Mouse (Mus musculus): ENCODE measurements at regions not wholly inside any gene's neighbourhood (a gene's known extent, or its start where the extent isn't known, plus 50 kb on each side); places are given as distances from the start of the nearest gene placed in this dataset.

- H3K9ac ChIP-seq (ENCODE audit: low read depth, poor library complexity, severe bottlenecking), result no peak overlapping the region
- H3K4me3 ChIP-seq (ENCODE audit: low read depth, low read length), result no peak overlapping the region
- no peak overlapping the region for H3K27ac ChIP-seq (ENCODE audit: insufficient read depth, low read length)
- no peaks in the 10 kb centered on the region for H3K36me3 ChIP-seq (ENCODE audit: control insufficient read depth, insufficient read depth, low read length, poor library complexity, severe bottlenecking)
- H3K4me1 ChIP-seq (ENCODE audit: control insufficient read depth, insufficient read depth, low read length), result no peaks in the 10 kb centered on the region
- TF ChIP-seq EP300 (IDR thresholded peaks at IDR 0.05; ENCODE audit: insufficient read depth, low read depth, low read length) (no peak), POLR2A (IDR thresholded peaks at IDR 0.05; ENCODE audit: insufficient read depth, low read length) (no peak), CTCF (IDR thresholded peaks at IDR 0.05; ENCODE audit: low read depth, low read length) (no peak)
- H3K27me3 ChIP-seq (ENCODE audit: control insufficient read depth, insufficient read depth, low read length, poor library complexity, severe bottlenecking), result no peaks in the 10 kb centered on the region
- no peaks in the 10 kb centered on the region for H3K9me3 ChIP-seq (replicated peaks; ENCODE audit: control insufficient read depth, insufficient read depth, low read length, poor library complexity, severe bottlenecking)
These were observed 236.6 kb upstream of the Gk2 start for GRCm38 (mm10) chr5:97693333-97693940.

DNA sequence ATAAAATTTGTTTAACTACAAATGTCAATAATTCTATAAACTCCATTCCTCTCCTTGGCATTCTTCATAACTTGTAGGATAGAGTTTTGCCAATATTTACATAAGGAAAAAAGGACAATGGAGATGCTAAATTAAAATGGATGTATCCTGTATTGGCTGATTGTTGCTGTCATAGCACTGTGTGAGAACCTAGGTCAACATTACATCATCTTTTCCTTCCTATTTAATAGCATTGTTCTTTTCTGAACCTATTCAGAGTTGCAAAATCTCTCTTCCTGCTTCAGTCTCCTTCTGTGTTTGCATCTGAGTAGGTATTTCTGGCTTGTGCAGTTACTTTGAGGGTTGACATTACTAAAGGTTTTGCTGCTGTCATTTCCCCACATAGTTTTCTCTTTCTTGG lies 228.6 kb upstream of the Gk2 start:
- TF ChIP-seq POLR2A (IDR thresholded peaks at IDR 0.05; ENCODE audit: insufficient read depth, low read length) (no peak), EP300 (IDR thresholded peaks at IDR 0.05; ENCODE audit: insufficient read depth, low read depth, low read length) (no peak), CTCF (IDR thresholded peaks at IDR 0.05; ENCODE audit: low read depth, low read length) (no peak)
- Histone ChIP-seq H3K27me3 (ENCODE audit: control insufficient read depth, insufficient read depth, low read length, poor library complexity, severe bottlenecking) (no peaks in the 10 kb centered on the region), H3K4me3 (ENCODE audit: low read depth, low read length) (no peak overlapping the region), H3K4me1 (ENCODE audit: control insufficient read depth, insufficient read depth, low read length) (no peaks in the 10 kb centered on the region), H3K36me3 (ENCODE audit: control insufficient read depth, insufficient read depth, low read length, poor library complexity, severe bottlenecking) (no peaks in the 10 kb centered on the region), H3K27ac (ENCODE audit: insufficient read depth, low read length) (no peak overlapping the region), H3K9ac (ENCODE audit: low read depth, poor library complexity, severe bottlenecking) (no peak overlapping the region), H3K9me3 (replicated peaks; ENCODE audit: control insufficient read depth, insufficient read depth, low read length, poor library complexity, severe bottlenecking) (no peaks in the 10 kb centered on the region)

- no peaks in the 10 kb centered on the region for H3K36me3 ChIP-seq (ENCODE audit: control insufficient read depth, insufficient read depth, low read length, poor library complexity, severe bottlenecking)
- no peaks in the 10 kb centered on the region for H3K9me3 ChIP-seq (replicated peaks; ENCODE audit: control insufficient read depth, insufficient read depth, low read length, poor library complexity, severe bottlenecking)
- no peak overlapping the region for H3K9ac ChIP-seq (ENCODE audit: low read depth, poor library complexity, severe bottlenecking)
- H3K27me3 ChIP-seq (ENCODE audit: control insufficient read depth, insufficient read depth, low read length, poor library complexity, severe bottlenecking), result no peaks in the 10 kb centered on the region
- TF ChIP-seq EP300 (IDR thresholded peaks at IDR 0.05; ENCODE audit: insufficient read depth, low read depth, low read length) (no peak), POLR2A (IDR thresholded peaks at IDR 0.05; ENCODE audit: insufficient read depth, low read length) (no peak), CTCF (IDR thresholded peaks at IDR 0.05; ENCODE audit: low read depth, low read length) (no peak)
- no peaks in the 10 kb centered on the region for H3K4me1 ChIP-seq (ENCODE audit: control insufficient read depth, insufficient read depth, low read length)
- no peak overlapping the region for H3K27ac ChIP-seq (ENCODE audit: insufficient read depth, low read length)
- no peak overlapping the region for H3K4me3 ChIP-seq (ENCODE audit: low read depth, low read length)
These were observed 227.9 kb upstream of the Gk2 start for GRCm38 (mm10) chr5:97684592-97685258.

DNA sequence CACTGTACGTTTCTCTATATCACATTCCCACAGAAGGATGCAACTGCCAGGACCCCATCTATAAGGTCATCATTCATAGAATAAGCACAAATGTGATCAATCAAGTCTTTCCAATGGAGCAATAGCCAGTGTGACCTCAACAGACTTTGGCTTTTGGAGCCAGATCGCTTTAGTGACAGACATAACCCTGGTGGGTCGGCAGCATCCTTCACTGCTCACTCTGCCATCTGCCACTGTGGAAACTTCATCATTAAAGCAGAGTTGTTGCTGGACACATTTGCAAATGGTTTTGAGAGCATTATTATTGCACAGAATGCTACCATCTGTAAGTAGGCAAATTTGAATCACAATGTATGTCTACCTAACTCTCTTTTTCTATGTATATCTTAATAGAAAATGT lies 212.9 kb upstream of the Gk2 start:
- TF ChIP-seq CTCF (IDR thresholded peaks at IDR 0.05; ENCODE audit: low read depth, low read length), result no peak
- no peak for TF ChIP-seq POLR2A (IDR thresholded peaks at IDR 0.05; ENCODE audit: insufficient read depth, low read length)
- TF ChIP-seq EP300 (IDR thresholded peaks at IDR 0.05; ENCODE audit: insufficient read depth, low read depth, low read length), result no peak
- H3K27me3 ChIP-seq (ENCODE audit: control insufficient read depth, insufficient read depth, low read length, poor library complexity, severe bottlenecking), result no peaks in the 10 kb centered on the region
- no peaks in the 10 kb centered on the region for H3K9me3 ChIP-seq (replicated peaks; ENCODE audit: control insufficient read depth, insufficient read depth, low read length, poor library complexity, severe bottlenecking)
- H3K9ac ChIP-seq (ENCODE audit: low read depth, poor library complexity, severe bottlenecking), result no peak overlapping the region
- no peak overlapping the region for H3K27ac ChIP-seq (ENCODE audit: insufficient read depth, low read length)
- no peak overlapping the region for H3K4me3 ChIP-seq (ENCODE audit: low read depth, low read length)
- H3K36me3 ChIP-seq (ENCODE audit: control insufficient read depth, insufficient read depth, low read length, poor library complexity, severe bottlenecking), result no peaks in the 10 kb centered on the region
- H3K4me1 ChIP-seq (ENCODE audit: control insufficient read depth, insufficient read depth, low read length), result no peaks in the 10 kb centered on the region

GRCm38 (mm10) chr5:97656167-97656924 lies 199.5 kb upstream of the Gk2 start:
- TF ChIP-seq EP300 (IDR thresholded peaks at IDR 0.05; ENCODE audit: insufficient read depth, low read depth, low read length) (no peak), POLR2A (IDR thresholded peaks at IDR 0.05; ENCODE audit: insufficient read depth, low read length) (no peak), CTCF (IDR thresholded peaks at IDR 0.05; ENCODE audit: low read depth, low read length) (no peak)
- H3K27me3 ChIP-seq (ENCODE audit: control insufficient read depth, insufficient read depth, low read length, poor library complexity, severe bottlenecking), result no peaks in the 10 kb centered on the region; the same call in 1 of the 2 replicates
- no peaks in the 10 kb centered on the region for H3K36me3 ChIP-seq (ENCODE audit: control insufficient read depth, insufficient read depth, low read length, poor library complexity, severe bottlenecking)
- no peak overlapping the region for H3K27ac ChIP-seq (ENCODE audit: insufficient read depth, low read length)
- H3K9me3 ChIP-seq (replicated peaks; ENCODE audit: control insufficient read depth, insufficient read depth, low read length, poor library complexity, severe bottlenecking), result no peaks in the 10 kb centered on the region
- no peak overlapping the region for H3K9ac ChIP-seq (ENCODE audit: low read depth, poor library complexity, severe bottlenecking)
- no peak overlapping the region for H3K4me3 ChIP-seq (ENCODE audit: low read depth, low read length)
- H3K4me1 ChIP-seq (ENCODE audit: control insufficient read depth, insufficient read depth, low read length), result no peaks in the 10 kb centered on the region

GRCm38 (mm10) chr5:97655266-97655665 lies 198.4 kb upstream of the Gk2 start:
- Histone ChIP-seq H3K9me3 (replicated peaks; ENCODE audit: control insufficient read depth, insufficient read depth, low read length, poor library complexity, severe bottlenecking) (no peaks in the 10 kb centered on the region), H3K4me1 (ENCODE audit: control insufficient read depth, insufficient read depth, low read length) (no peaks in the 10 kb centered on the region), H3K9ac (ENCODE audit: low read depth, poor library complexity, severe bottlenecking) (no peak overlapping the region), H3K27ac (ENCODE audit: insufficient read depth, low read length) (no peak overlapping the region), H3K4me3 (ENCODE audit: low read depth, low read length) (no peak overlapping the region), H3K36me3 (ENCODE audit: control insufficient read depth, insufficient read depth, low read length, poor library complexity, severe bottlenecking) (no peaks in the 10 kb centered on the region), H3K27me3 (ENCODE audit: control insufficient read depth, insufficient read depth, low read length, poor library complexity, severe bottlenecking) (no peaks in the 10 kb centered on the region; the same call in 1 of the 2 replicates)
- TF ChIP-seq CTCF (IDR thresholded peaks at IDR 0.05; ENCODE audit: low read depth, low read length) (no peak), POLR2A (IDR thresholded peaks at IDR 0.05; ENCODE audit: insufficient read depth, low read length) (no peak), EP300 (IDR thresholded peaks at IDR 0.05; ENCODE audit: insufficient read depth, low read depth, low read length) (no peak)

Measured in ES-Bruce4 (cell line).